25 mouse cellular contexts compared by ENCODE assay signal in the genomic region with DNA sequence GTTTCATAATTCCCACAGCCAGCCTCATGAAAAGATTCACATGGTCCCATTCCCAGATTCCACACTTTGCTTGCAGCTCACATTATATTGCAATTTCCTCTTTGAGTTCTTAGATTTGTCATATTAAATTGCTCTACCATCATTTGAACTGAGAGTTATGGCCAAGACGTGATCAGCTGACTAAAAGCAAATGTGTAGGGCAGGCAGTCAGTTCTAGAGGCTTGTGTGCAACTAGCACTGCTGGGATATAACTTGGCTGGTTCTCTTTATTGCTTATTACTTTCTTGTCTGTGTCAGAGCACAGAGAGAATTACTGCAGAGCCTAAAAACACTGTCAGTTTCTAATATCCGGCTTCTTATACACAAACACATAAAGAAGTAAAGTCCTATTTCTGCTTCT.
"Had no signal": no experiment of that assay in that cellular context is flagged by ENCODE, and none has a peak within 500 bp of the region (broad histone marks: within the 10 kb centered on the region; RNA-seq: fewer than 3 reads in every experiment).

No protein-coding gene starts in this region.

- H3K36me3 ChIP-seq: limb, embryonic 15.5 days; lung, embryonic 15.5 days; midbrain, embryonic 10.5 days; midbrain, embryonic 13.5 days had no signal

- H3K9me3 ChIP-seq: limb, embryonic 15.5 days; lung, embryonic 15.5 days; midbrain, embryonic 10.5 days; midbrain, embryonic 13.5 days had no signal

- H3K9ac ChIP-seq: limb, embryonic 15.5 days; liver, embryonic 14.5 days; liver, postnatal 0 days; lung, embryonic 15.5 days; midbrain, embryonic 13.5 days had no signal

- H3K27me3 ChIP-seq: limb, embryonic 15.5 days; lung, embryonic 15.5 days; megakaryocyte, embryonic 14.5 days; midbrain, embryonic 13.5 days had no signal

- H3K4me2 ChIP-seq: limb, embryonic 15.5 days; liver, embryonic 11.5 days; lung, embryonic 15.5 days; midbrain, embryonic 13.5 days had no signal

- H3K27ac ChIP-seq: left cerebral cortex, adult 2 months; limb, embryonic 15.5 days; liver, embryonic 14.5 days; lung, embryonic 15.5 days; midbrain, embryonic 10.5 days; midbrain, embryonic 13.5 days; stomach, postnatal 0 days had no signal

- H3K4me3 ChIP-seq: left cerebral cortex, adult 2 months; limb, embryonic 15.5 days; lung, embryonic 15.5 days; megakaryocyte, embryonic 14.5 days; midbrain, embryonic 10.5 days; midbrain, embryonic 13.5 days; myocyte had no signal

- ATAC-seq: intestine, postnatal 0 days; liver, postnatal 0 days; midbrain, embryonic 13.5 days; midbrain, embryonic 16.5 days had no signal

- DNase-seq: kidney, adult 9 months; kidney, postnatal 10 days; kidney, postnatal 36 days; layer of hippocampus, postnatal 36 days; left cerebral cortex, postnatal 4 days; liver, postnatal 0 days; lung, postnatal 36 days; right cerebral cortex, adult 18-20 months; right cerebral cortex, postnatal 14 days; right cerebral cortex, postnatal 4 days; thymus, adult 2 months; thymus, postnatal 14 days; thymus, postnatal 4 days had no signal

- H3K4me1 ChIP-seq: limb, embryonic 15.5 days; megakaryocyte, embryonic 14.5 days had no signal
